Mouse (Mus musculus): ENCODE results near the gene Cpn2. TPM values are rescaled to one million over a fixed set of nuclear protein-coding genes. Genes with fewer than 3 reads are reported as not detected.

Cpn2 gene
- polyA plus RNA-seq (2016; fragmentation: Nextera tagmentation; extraction: Ambion mirVana): not detected in 2 replicates

GRCm38 (mm10) chr16:30267359-30267758 lies at the start of gene Cpn2:
Gene Cpn2, minus strand, starts transcription at chr16:30267499.
- Histone ChIP-seq H3K27me3 (peaks cover 10% of the 10 kb centered on the region; the same call in 1 of the 2 replicates), H3K9me3 (replicated peaks) (no peaks in the 10 kb centered on the region), H3K4me1 (no peaks in the 10 kb centered on the region), H3K27ac (no peak within 1 kb of the TSS), H3K4me2 (replicated peaks) (no peak within 1 kb of the TSS), H3K4me3 (no peak within 1 kb of the TSS), H3K9ac (no peak within 1 kb of the TSS), H3K36me3 (no peaks in the 10 kb centered on the region)
- no peak for ATAC-seq (ENCODE audit: low FRiP score)
- WGBS: 83% methylated on average over 5 of the region's 5 CpGs

- no peak overlapping the region for H3K9ac ChIP-seq
- no peak overlapping the region for H3K4me2 ChIP-seq (replicated peaks)
- peaks cover 4% of the 10 kb centered on the region; the same call in 1 of the 2 replicates for H3K36me3 ChIP-seq
- peaks cover 8% of the 10 kb centered on the region for H3K4me1 ChIP-seq
- no peaks in the 10 kb centered on the region for H3K9me3 ChIP-seq (replicated peaks)
- peaks cover 29% of the 10 kb centered on the region for H3K27me3 ChIP-seq
- no peak for ATAC-seq (ENCODE audit: low FRiP score)
- no peak overlapping the region for H3K4me3 ChIP-seq
- H3K27ac ChIP-seq: no peak overlapping the region
These were observed 46.9 kb upstream of the Cpn2 start for GRCm38 (mm10) chr16:30314236-30314635.

DNA sequence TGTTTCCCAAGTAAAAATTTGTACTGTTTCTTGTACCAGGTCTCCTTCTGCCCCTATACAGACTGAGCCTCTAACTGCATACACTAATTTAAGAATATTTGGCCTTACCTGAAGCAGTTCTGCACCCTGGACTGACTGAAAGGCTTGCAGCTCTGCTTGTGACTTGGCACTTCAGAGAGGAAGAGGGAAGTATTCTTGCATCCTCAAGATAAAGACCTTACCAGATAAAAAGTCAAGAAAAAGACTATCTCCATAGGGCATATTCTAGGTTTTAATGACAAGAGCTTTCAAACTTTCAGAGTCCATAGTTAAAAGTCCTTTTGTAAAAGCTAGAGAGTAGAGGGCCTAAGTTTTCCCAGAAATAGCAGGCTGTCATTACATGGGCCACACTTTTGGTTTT lies 43.3 kb upstream of the Cpn2 start, which contains the start of gene Gp5:
Gene Gp5, minus strand, starts transcription at position 133 of the 400 bp plus-strand sequence.
- H3K4me1 ChIP-seq: peaks cover 20% of the 10 kb centered on the region
- 0 out of 2 replicates have a peak within 1 kb of the TSS, but pooled peaks have one; percentile 59 for H3K9ac ChIP-seq
- H3K36me3 ChIP-seq: peaks cover 3% of the 10 kb centered on the region; the same call in 1 of the 2 replicates
- ATAC-seq (ENCODE audit: low FRiP score): no peak
- H3K4me2 ChIP-seq (replicated peaks): peak within 1 kb of the TSS; percentile 99
- no peak within 1 kb of the TSS for H3K27ac ChIP-seq
- peaks cover 62% of the 10 kb centered on the region for H3K27me3 ChIP-seq
- H3K4me3 ChIP-seq: peak within 1 kb of the TSS; percentile 60
- no peaks in the 10 kb centered on the region for H3K9me3 ChIP-seq (replicated peaks)

DNA sequence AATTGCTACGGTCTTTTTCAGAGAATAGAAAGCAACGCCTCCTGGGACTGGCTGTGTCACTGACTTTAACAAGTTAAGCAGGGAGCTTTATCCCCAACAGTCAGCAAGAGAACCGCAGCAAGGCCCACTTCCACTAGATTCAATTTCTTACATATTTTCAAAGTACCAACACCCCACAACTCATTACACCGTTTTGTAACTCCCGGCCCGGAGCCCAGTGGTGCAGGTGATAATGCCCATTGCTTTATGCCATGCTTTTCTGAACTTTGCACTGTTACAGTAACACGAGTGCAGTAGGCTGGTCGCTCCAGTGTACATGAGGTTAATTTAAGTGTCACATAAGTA lies 42.8 kb upstream of the Cpn2 start:
- Histone ChIP-seq H3K27ac (no peak overlapping the region), H3K27me3 (peaks cover 62% of the 10 kb centered on the region), H3K4me2 (replicated peaks) (no peak overlapping the region), H3K4me1 (peaks cover 20% of the 10 kb centered on the region), H3K9ac (no peak overlapping the region), H3K4me3 (no peak overlapping the region), H3K36me3 (no peaks in the 10 kb centered on the region), H3K9me3 (replicated peaks) (no peaks in the 10 kb centered on the region)
- 52% methylated on average over 8 of the region's 8 CpGs for WGBS
- ATAC-seq (ENCODE audit: low FRiP score): no peak

GRCm38 (mm10) chr16:30309395-30310170 lies 42.3 kb upstream of the Cpn2 start:
- peak overlapping the region; percentile 60 for H3K4me3 ChIP-seq
- 4% methylated on average over 34 of the region's 34 CpGs for WGBS

GRCm38 (mm10) chr16:30308616-30309394 lies 41.5 kb upstream of the Cpn2 start:
- Histone ChIP-seq H3K9ac (peak overlapping the region; percentile 59), H3K9me3 (replicated peaks) (no peaks in the 10 kb centered on the region), H3K4me1 (peaks cover 20% of the 10 kb centered on the region), H3K27ac (no peak overlapping the region), H3K4me3 (peak overlapping the region; percentile 60), H3K27me3 (peaks cover 73% of the 10 kb centered on the region), H3K4me2 (replicated peaks) (peak overlapping the region; percentile 99), H3K36me3 (no peaks in the 10 kb centered on the region)
- WGBS: under 1% methylated on average over 68 of the region's 72 CpGs
- ATAC-seq (ENCODE audit: low FRiP score): peak; percentile 53

More at GRCm38 (mm10) chr16:30309395-30310170, 42.3 kb upstream of the Cpn2 start:
- peaks cover 20% of the 10 kb centered on the region for H3K4me1 ChIP-seq
- no peak for ATAC-seq (ENCODE audit: low FRiP score)
- no peaks in the 10 kb centered on the region for H3K9me3 ChIP-seq (replicated peaks)
- no peaks in the 10 kb centered on the region for H3K36me3 ChIP-seq
- no peak overlapping the region for H3K27ac ChIP-seq
- H3K27me3 ChIP-seq: peaks cover 65% of the 10 kb centered on the region
- peak overlapping the region; percentile 59 for H3K9ac ChIP-seq
- H3K4me2 ChIP-seq (replicated peaks): peak overlapping the region; percentile 99

DNA sequence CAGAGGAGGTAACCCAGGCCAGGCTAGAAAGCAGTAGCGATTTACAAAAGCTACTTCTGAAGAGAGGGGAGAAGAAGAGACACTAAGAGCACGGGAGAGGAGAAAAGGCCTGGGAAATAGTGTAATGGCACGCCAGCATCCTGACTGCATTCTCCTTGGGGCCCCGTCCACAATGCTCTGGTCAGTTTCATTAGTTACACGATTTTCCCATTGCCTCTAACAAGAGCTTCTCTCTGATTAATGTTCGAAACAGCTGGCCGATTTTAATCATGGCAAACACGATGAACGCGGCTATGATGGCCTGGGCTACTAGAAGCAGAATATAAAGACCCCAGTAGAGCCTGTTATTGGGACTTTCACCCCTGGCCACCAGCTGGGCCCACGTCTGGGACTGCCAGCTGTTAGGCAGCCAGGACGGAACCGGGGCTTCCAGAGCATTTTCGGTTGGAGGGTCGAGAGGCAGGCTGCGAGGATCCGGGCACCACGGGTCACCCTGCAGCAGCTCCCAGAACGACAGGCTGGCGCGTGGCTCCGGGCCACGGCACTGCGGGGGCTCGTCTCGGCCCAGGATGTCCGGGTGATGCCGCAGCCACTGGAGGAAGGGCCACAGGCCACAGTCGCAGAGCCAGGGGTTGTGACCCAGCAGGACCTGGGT lies 40.8 kb upstream of the Cpn2 start:
- peaks cover 20% of the 10 kb centered on the region for H3K4me1 ChIP-seq
- H3K27ac ChIP-seq: no peak overlapping the region
- ATAC-seq (ENCODE audit: low FRiP score): 0 out of 2 replicates have a peak, but pooled peaks have one; percentile 7
- peak overlapping the region; percentile 59 for H3K9ac ChIP-seq
- peaks cover 78% of the 10 kb centered on the region for H3K27me3 ChIP-seq
- H3K9me3 ChIP-seq (replicated peaks): no peaks in the 10 kb centered on the region
- peak overlapping the region; percentile 60 for H3K4me3 ChIP-seq
- no peaks in the 10 kb centered on the region for H3K36me3 ChIP-seq
- WGBS: 11% methylated on average over 29 of the region's 29 CpGs
- peak overlapping the region; percentile 99 for H3K4me2 ChIP-seq (replicated peaks)

- Histone ChIP-seq H3K4me2 (replicated peaks) (no peak overlapping the region), H3K9me3 (replicated peaks) (no peaks in the 10 kb centered on the region), H3K27me3 (peaks cover 84% of the 10 kb centered on the region), H3K4me3 (no peak overlapping the region), H3K4me1 (peaks cover 20% of the 10 kb centered on the region), H3K9ac (no peak overlapping the region), H3K36me3 (no peaks in the 10 kb centered on the region), H3K27ac (no peak overlapping the region)
- ATAC-seq (ENCODE audit: low FRiP score): no peak
- WGBS: 50% methylated on average over 12 of the region's 12 CpGs
These were observed 40.0 kb upstream of the Cpn2 start for GRCm38 (mm10) chr16:30307306-30307705.

- H3K9ac ChIP-seq: no peak overlapping the region
- no peaks in the 10 kb centered on the region for H3K9me3 ChIP-seq (replicated peaks)
- no peaks in the 10 kb centered on the region for H3K36me3 ChIP-seq
- peaks cover 74% of the 10 kb centered on the region for H3K27me3 ChIP-seq
- 89% methylated on average over 4 of the region's 4 CpGs for WGBS
- peaks cover 20% of the 10 kb centered on the region for H3K4me1 ChIP-seq
- no peak for ATAC-seq (ENCODE audit: low FRiP score)
- no peak overlapping the region for H3K27ac ChIP-seq
- H3K4me2 ChIP-seq (replicated peaks): no peak overlapping the region
- H3K4me3 ChIP-seq: no peak overlapping the region
These were observed 38.8 kb upstream of the Cpn2 start for GRCm38 (mm10) chr16:30306102-30306501.

DNA sequence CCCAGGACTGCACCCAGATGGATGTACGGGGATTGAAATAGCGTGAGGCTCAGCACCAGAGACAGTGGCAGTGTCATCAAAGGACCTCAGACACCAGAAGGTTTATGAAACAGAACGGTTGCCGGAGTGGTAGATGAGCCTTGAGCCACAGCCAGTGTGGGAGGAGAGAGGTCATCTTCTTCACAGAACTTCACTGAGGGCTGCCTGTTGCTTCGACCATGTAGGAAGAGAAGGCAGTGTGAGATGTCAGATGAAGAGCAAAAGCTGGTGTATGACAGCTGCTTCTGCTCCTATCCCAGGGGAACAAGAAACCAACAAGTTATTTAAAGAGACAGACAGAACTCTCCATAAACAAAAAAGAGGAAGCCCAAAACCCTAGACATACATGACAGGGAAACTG lies 36.9 kb upstream of the Cpn2 start:
- no peak overlapping the region for H3K9ac ChIP-seq
- WGBS: 77% methylated on average over 5 of the region's 5 CpGs
- no peaks in the 10 kb centered on the region for H3K9me3 ChIP-seq (replicated peaks)
- H3K36me3 ChIP-seq: no peaks in the 10 kb centered on the region
- peaks cover 60% of the 10 kb centered on the region for H3K27me3 ChIP-seq
- no peak for ATAC-seq (ENCODE audit: low FRiP score)
- no peak overlapping the region for H3K4me3 ChIP-seq
- H3K4me2 ChIP-seq (replicated peaks): no peak overlapping the region
- H3K27ac ChIP-seq: no peak overlapping the region
- peaks cover 12% of the 10 kb centered on the region for H3K4me1 ChIP-seq

GRCm38 (mm10) chr16:30303411-30303810 lies 36.1 kb upstream of the Cpn2 start:
- ATAC-seq (ENCODE audit: low FRiP score): no peak
- 82% methylated on average over 2 of the region's 2 CpGs for WGBS
- H3K27me3 ChIP-seq: peaks cover 52% of the 10 kb centered on the region

GRCm38 (mm10) chr16:30302686-30303085 lies 35.4 kb upstream of the Cpn2 start:
- Histone ChIP-seq H3K27ac (no peak overlapping the region), H3K9me3 (replicated peaks) (no peaks in the 10 kb centered on the region), H3K36me3 (no peaks in the 10 kb centered on the region), H3K4me1 (no peaks in the 10 kb centered on the region), H3K4me3 (no peak overlapping the region), H3K27me3 (peaks cover 44% of the 10 kb centered on the region), H3K9ac (no peak overlapping the region), H3K4me2 (replicated peaks) (no peak overlapping the region)
- no peak for ATAC-seq (ENCODE audit: low FRiP score)
- WGBS: 83% methylated on average over 6 of the region's 6 CpGs

More at GRCm38 (mm10) chr16:30303411-30303810, 36.1 kb upstream of the Cpn2 start:
- peaks cover 4% of the 10 kb centered on the region for H3K4me1 ChIP-seq
- no peaks in the 10 kb centered on the region for H3K36me3 ChIP-seq
- H3K27ac ChIP-seq: no peak overlapping the region
- no peaks in the 10 kb centered on the region for H3K9me3 ChIP-seq (replicated peaks)
- no peak overlapping the region for H3K9ac ChIP-seq
- no peak overlapping the region for H3K4me3 ChIP-seq
- no peak overlapping the region for H3K4me2 ChIP-seq (replicated peaks)
